Mouse (Mus musculus) midbrain, embryonic 11.5 days (tissue): Measurements from ENCODE around the gene Tmem238l. TPM values are rescaled to one million over a fixed set of nuclear protein-coding genes. Genes with fewer than 3 reads are reported as not detected.
A peak's percentile ranks its signal among the peaks of the same experiment; 100 is the strongest.

ENCODE experiments used
- ATAC-seq: fragments of 200-750 bp; cut with Nextera tagmentation; 2 replicates; pipeline ENCODE4 v1.8.0; 2017; ENCODE audit warnings: moderate TSS enrichment, moderate library complexity; ENCODE audit not compliant: low FRiP score
- DNase-seq: peaks from one replicate; pipeline ENCODE4 v3.0.0; 2015; ENCODE audit warnings: low spot score; ENCODE audit errors: missing footprints
- H3K27ac ChIP-seq: fragments of 300-500 bp; sonication (generic); 2 replicates; pipeline ENCODE4 v1.5.1; 2014; ENCODE audit warnings: low read depth, low read length
- H3K27me3 ChIP-seq: fragments of 300-500 bp; sonication (generic); 2 replicates; pipeline ENCODE4 v1.6.1; 2014; ENCODE audit warnings: mild to moderate bottlenecking, low read length, moderate library complexity, mixed read lengths; ENCODE audit not compliant: control insufficient read depth, insufficient read depth
- H3K36me3 ChIP-seq: fragments of 300-500 bp; sonication (generic); 2 replicates; pipeline ENCODE4 v1.6.1; 2014; ENCODE audit warnings: mild to moderate bottlenecking, low read length, moderate library complexity, mixed read lengths; ENCODE audit not compliant: control insufficient read depth, insufficient read depth
- H3K4me1 ChIP-seq: fragments of 300-500 bp; sonication (generic); 2 replicates; pipeline ENCODE4 v1.6.1; 2014; ENCODE audit warnings: low read length; ENCODE audit not compliant: control insufficient read depth, insufficient read depth
- H3K4me2 ChIP-seq: fragments of 300-500 bp; sonication (generic); 2 replicates; pipeline ENCODE4 v1.6.1; 2014; ENCODE audit warnings: mild to moderate bottlenecking, moderate library complexity
- H3K4me3 ChIP-seq: fragments of 300-500 bp; sonication (generic); 2 replicates; pipeline ENCODE4 v1.5.1; 2014; ENCODE audit warnings: low read depth, low read length
- H3K9ac ChIP-seq: fragments of 300-500 bp; sonication (generic); 2 replicates; pipeline ENCODE4 v1.6.1; 2014; ENCODE audit warnings: low read length
- H3K9me3 ChIP-seq: fragments of 300-500 bp; sonication (generic); 2 replicates; pipeline ENCODE4 v1.6.1; 2016; ENCODE audit warnings: low read length; ENCODE audit not compliant: control insufficient read depth
- WGBS: fragments of 180-500 bp; shearing (Covaris S2); extraction: QIAGEN DNeasy Blood & Tissue Kit; methylation state at CpG from one replicate; pipeline ENCODE4 v1.1.7; 2014; 5-methylcytosine and 5-hydroxymethylcytosine counted together
- polyA plus RNA-seq: library from polyadenylated mRNA; unstranded; fragments of >200 nt; fragmentation: Nextera tagmentation; extraction: Ambion mirVana; gene quantifications from 2 replicates; pipeline ENCODE4 v1.2.1, GENCODE M21; 2014

Gene Tmem238l
- polyA plus RNA-seq, 1 experiment from 2014 or later = not detected

DNA sequence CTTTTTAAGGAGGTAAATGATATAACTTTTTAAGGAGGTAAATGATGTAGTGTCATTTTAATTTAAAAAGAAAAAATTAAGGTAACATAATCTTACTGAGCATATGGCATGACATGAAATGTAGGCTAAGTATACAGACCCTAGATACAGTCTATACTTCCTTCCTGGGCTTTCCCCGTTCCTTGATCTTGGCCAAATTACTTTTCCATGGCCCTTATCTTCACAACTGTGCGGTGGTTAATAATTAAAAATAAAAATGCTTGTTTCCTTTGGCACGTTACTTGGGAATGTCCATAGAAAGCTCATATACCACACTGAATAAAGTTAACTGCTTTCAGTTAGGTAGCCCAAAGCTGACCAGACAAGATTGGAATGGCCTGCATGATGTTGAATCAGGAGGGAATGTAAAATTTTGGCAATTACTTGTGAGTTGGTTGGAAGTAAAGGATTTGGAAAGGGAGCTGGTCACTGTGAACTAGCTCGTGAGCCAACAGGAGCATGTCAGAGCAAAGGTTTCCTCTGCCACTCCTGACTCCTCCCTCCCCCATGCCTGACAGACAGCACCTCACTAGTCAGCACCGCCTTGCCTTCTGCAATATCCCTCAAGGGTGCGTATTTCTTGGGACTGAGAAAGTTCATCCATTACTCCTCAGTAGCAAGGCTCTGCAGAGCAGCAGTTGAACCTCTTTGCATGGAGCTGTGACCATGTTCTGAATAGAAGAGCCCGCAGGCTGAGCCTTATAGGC, 21.8 kb upstream of the Tmem238l start:
- no peak for ATAC-seq
- no peak overlapping the region for H3K9ac ChIP-seq
- H3K4me3 ChIP-seq = no peak overlapping the region
- no peak overlapping the region for H3K27ac ChIP-seq
- no peaks in the 10 kb centered on the region for H3K27me3 ChIP-seq
- no peak for DNase-seq
- 88% methylated on average over 7 of the region's 7 CpGs for WGBS
- H3K4me2 ChIP-seq = no peak overlapping the region
- H3K9me3 ChIP-seq = no peaks in the 10 kb centered on the region
- H3K36me3 ChIP-seq = no peaks in the 10 kb centered on the region
- no peaks in the 10 kb centered on the region for H3K4me1 ChIP-seq

- H3K9ac ChIP-seq = no peak overlapping the region
- H3K4me3 ChIP-seq = no peak overlapping the region
- no peaks in the 10 kb centered on the region for H3K4me1 ChIP-seq
- DNase-seq (peak; percentile 54), ATAC-seq (no peak)
- no peaks in the 10 kb centered on the region for H3K36me3 ChIP-seq
- no peaks in the 10 kb centered on the region for H3K9me3 ChIP-seq
- H3K27me3 ChIP-seq = no peaks in the 10 kb centered on the region
- no peak overlapping the region for H3K27ac ChIP-seq
- WGBS = 89% methylated on average over 5 of the region's 5 CpGs
- no peak overlapping the region for H3K4me2 ChIP-seq
Measured at GRCm38 (mm10) chr11:66942011-66942410, 14.4 kb upstream of the Tmem238l start.

DNA sequence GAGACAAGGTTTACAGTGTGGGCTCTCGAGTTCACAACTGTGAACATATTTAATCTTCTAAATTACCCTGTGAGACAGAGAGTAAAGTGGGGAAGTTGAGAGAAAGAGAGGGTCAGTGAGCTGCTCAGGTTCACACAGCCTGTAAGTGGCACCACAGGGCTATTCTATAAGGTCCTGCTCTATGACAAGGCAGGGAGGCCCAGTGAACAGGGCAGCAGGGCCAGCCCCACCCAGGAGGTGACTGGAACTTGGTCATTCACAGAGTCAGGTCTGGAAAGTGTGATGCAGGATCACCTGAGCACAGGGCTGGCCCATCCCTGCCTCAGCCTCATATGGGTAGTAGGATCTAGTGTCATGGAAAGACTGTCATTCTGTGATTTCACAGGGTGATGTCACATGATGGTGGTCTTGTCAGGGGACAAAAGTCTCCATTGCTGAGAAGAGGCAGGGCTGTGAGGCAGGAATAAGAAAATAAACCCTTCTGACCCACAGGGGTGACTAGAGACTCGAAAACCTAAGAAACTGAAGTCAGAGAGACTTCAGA, 11.1 kb upstream of the Tmem238l start:
- no peak overlapping the region for H3K4me3 ChIP-seq
- no peak for ATAC-seq
- no peaks in the 10 kb centered on the region for H3K9me3 ChIP-seq
- DNase-seq = no peak
- H3K27ac ChIP-seq = no peak overlapping the region
- H3K4me1 ChIP-seq = no peaks in the 10 kb centered on the region
- H3K4me2 ChIP-seq = no peak overlapping the region
- H3K9ac ChIP-seq = no peak overlapping the region
- 59% methylated on average over 2 of the region's 2 CpGs for WGBS
- H3K27me3 ChIP-seq = no peaks in the 10 kb centered on the region
- H3K36me3 ChIP-seq = no peaks in the 10 kb centered on the region

DNA sequence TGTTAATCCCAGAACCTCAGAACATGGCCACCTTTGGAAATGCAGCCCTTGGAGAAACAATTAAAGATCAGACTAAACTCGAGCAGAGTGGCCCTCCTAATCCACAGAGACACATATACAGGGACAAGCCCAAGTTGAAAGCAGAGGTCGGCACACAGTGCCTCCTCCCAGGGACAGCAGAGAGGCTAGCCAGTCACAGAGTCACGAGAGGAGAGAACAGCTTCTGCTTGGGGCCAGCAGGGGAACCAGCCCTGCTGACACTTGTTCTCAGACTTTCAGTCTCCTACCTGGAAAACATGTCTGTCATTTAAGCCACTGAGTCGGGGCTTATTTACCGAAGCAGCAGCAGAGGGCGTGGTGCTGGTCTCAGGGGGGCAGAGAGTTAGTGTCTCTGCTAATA, 9.9 kb upstream of the Tmem238l start:
- WGBS = 71% methylated on average over 6 of the region's 6 CpGs
- Histone ChIP-seq H3K4me1 (no peaks in the 10 kb centered on the region), H3K4me3 (no peak overlapping the region), H3K9me3 (no peaks in the 10 kb centered on the region), H3K9ac (no peak overlapping the region), H3K36me3 (no peaks in the 10 kb centered on the region), H3K27ac (no peak overlapping the region), H3K27me3 (no peaks in the 10 kb centered on the region), H3K4me2 (no peak overlapping the region)
- DNase-seq (no peak), ATAC-seq (no peak)

- no peak overlapping the region for H3K4me3 ChIP-seq
- no peak for ATAC-seq
- no peaks in the 10 kb centered on the region for H3K36me3 ChIP-seq
- no peaks in the 10 kb centered on the region for H3K9me3 ChIP-seq
- H3K27ac ChIP-seq = no peak overlapping the region
- DNase-seq = peak; percentile 45
- WGBS = 77% methylated on average over 6 of the region's 6 CpGs
- no peak overlapping the region for H3K4me2 ChIP-seq
- no peak overlapping the region for H3K9ac ChIP-seq
- H3K4me1 ChIP-seq = no peaks in the 10 kb centered on the region
- no peaks in the 10 kb centered on the region for H3K27me3 ChIP-seq
Measured at GRCm38 (mm10) chr11:66946922-66947321, 9.5 kb upstream of the Tmem238l start.

DNA sequence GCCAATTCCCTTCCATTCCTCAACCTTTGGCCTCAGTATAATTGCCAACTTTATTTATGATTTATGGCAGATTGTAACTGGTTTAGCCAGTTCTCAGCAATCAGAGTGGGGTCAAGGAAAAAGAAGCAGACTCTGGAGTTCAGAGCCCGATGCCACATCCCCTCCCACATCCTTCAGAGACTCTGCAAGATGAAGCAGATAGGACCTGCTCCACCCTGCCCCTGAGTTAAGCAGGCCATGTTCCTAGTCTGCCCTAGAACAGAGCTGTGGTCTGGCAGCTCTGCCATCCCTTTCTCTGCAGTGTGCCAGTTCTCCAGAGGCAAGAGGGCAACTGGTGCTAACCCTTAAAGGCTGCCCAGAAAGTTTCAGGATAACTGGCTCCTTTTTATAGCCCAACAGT, 4.4 kb downstream of the Tmem238l start:
- H3K4me1 ChIP-seq = no peaks in the 10 kb centered on the region
- DNase-seq (no peak), ATAC-seq (no peak)
- no peaks in the 10 kb centered on the region for H3K27me3 ChIP-seq
- no peaks in the 10 kb centered on the region for H3K9me3 ChIP-seq
- no peak overlapping the region for H3K4me3 ChIP-seq
- 82% methylated on average over 1 of the region's 1 CpGs for whole genome bisulfite sequencing
- H3K4me2 ChIP-seq = no peak overlapping the region
- no peak overlapping the region for H3K9ac ChIP-seq
- no peaks in the 10 kb centered on the region for H3K36me3 ChIP-seq
- no peak overlapping the region for H3K27ac ChIP-seq

GRCm38 (mm10) chr11:66961447-66962176, 5.2 kb downstream of the Tmem238l start:
- no peaks in the 10 kb centered on the region for H3K9me3 ChIP-seq
- ATAC-seq (no peak), DNase-seq (peak; percentile 2)
- H3K4me3 ChIP-seq = no peak overlapping the region
- no peak overlapping the region for H3K27ac ChIP-seq
- H3K4me2 ChIP-seq = no peak overlapping the region
- WGBS = 87% methylated on average over 12 of the region's 12 CpGs
- H3K36me3 ChIP-seq = no peaks in the 10 kb centered on the region
- H3K4me1 ChIP-seq = no peaks in the 10 kb centered on the region
- H3K27me3 ChIP-seq = no peaks in the 10 kb centered on the region
- H3K9ac ChIP-seq = no peak overlapping the region

- H3K36me3 ChIP-seq = no peaks in the 10 kb centered on the region
- no peak overlapping the region for H3K4me3 ChIP-seq
- H3K4me2 ChIP-seq = no peak overlapping the region
- WGBS = 100% methylated on average over 1 of the region's 1 CpGs
- DNase-seq (peak; percentile 39), ATAC-seq (no peak)
- H3K4me1 ChIP-seq = no peaks in the 10 kb centered on the region
- H3K9ac ChIP-seq = no peak overlapping the region
- H3K27me3 ChIP-seq = no peaks in the 10 kb centered on the region
- no peaks in the 10 kb centered on the region for H3K9me3 ChIP-seq
- H3K27ac ChIP-seq = no peak overlapping the region
Measured at GRCm38 (mm10) chr11:66963462-66963861, 7.0 kb downstream of the Tmem238l start.

- Histone ChIP-seq H3K27ac (no peak overlapping the region), H3K4me2 (no peak overlapping the region), H3K4me1 (no peaks in the 10 kb centered on the region), H3K9ac (no peak overlapping the region), H3K27me3 (no peaks in the 10 kb centered on the region), H3K9me3 (no peaks in the 10 kb centered on the region), H3K4me3 (no peak overlapping the region), H3K36me3 (no peaks in the 10 kb centered on the region)
- DNase-seq (peak; percentile 10), ATAC-seq (no peak)
- WGBS = 35% methylated on average over 7 of the region's 7 CpGs
Measured at GRCm38 (mm10) chr11:66966500-66967116, 10.2 kb downstream of the Tmem238l start.
